Mouse (Mus musculus) cerebellum, postnatal 14 days (tissue): ENCODE data around the gene Gm15446.
A peak's percentile ranks its signal among the peaks of the same experiment; 100 is the strongest.
"Not testable (repeated sequence)": the region's sequence is repeated elsewhere in the genome, so short reads cannot be mapped to it uniquely, and the experiment has no call there.

Source experiments
- DNase-seq, 2 experiments: peaks; one replicate each; pipeline ENCODE4 v3.0.0; 2021; ENCODE audit warnings: mixed read lengths in 2 of 2

The Gm15446 gene

GRCm38 (mm10) chr5:109923261-109924071 lies at the start of gene Gm15446:
TSS of gene Gm15446 (plus strand) at chr5:109923400.
- peak; percentile 88 to 91 for DNase-seq

- DNase-seq, result peak in 1 of 2 experiments; percentile 15
These were observed 929 bp downstream of the Gm15446 start for GRCm38 (mm10) chr5:109924129-109924528.

GRCm38 (mm10) chr5:109924936-109925335 lies 1.7 kb downstream of the Gm15446 start:
- no peak for DNase-seq

GRCm38 (mm10) chr5:109950281-109950680 lies 27.1 kb downstream of the Gm15446 start:
- no peak for DNase-seq

GRCm38 (mm10) chr5:109980743-109981142 lies 57.5 kb downstream of the Gm15446 start:
- not testable (repeated sequence) for DNase-seq
